Mouse (Mus musculus) gastrocnemius, postnatal 25 days (tissue): ENCODE data around the gene Rnasek. TPM values are rescaled to one million over a fixed set of nuclear protein-coding genes. Genes with fewer than 3 reads are reported as not detected.

Experiments used
- DNase-seq: peaks from one replicate; pipeline ENCODE4 v3.0.0; 2022
- microRNA-seq, 2 experiments: library from miRNA; unstranded; fragments of <30 nt; microRNA quantifications; one replicate each; pipeline ENCODE4 v1.2.0; 2021; ENCODE audit warnings: borderline replicate concordance in 2 of 2
- total RNA-seq, 2 experiments: library from RNA; stranded (reverse); gene quantifications; 1 replicate in 1 of 2; 2 replicates in 1 of 2; pipeline ENCODE4 v1.2.3; 2021

Rnasek gene
- total RNA-seq, 2 experiments from 2014 or later = 96.1 to 126 TPM

- no peak for DNase-seq
Observed at GRCm38 (mm10) chr11:70189319-70190134, 50.1 kb downstream of the Rnasek start.

Small RNA genes lying within 50 kb of the gene (microRNA-seq; reads per million reads assigned to microRNA genes)
- gene Mir195a = 2,979 to 4,297 reads per million in 2 experiments
- gene Mir497 = 0 reads per million in 2 experiments
- gene Mir497b = 0 reads per million in 2 experiments

Other genes starting within 250 kb of the Rnasek start
- 100 to 1,000 TPM; 148 to 170 TPM for gene Gabarap, start 248.7 kb downstream of the Rnasek start, total RNA-seq
- 10 to 100 TPM; 15.0 to 16.1 TPM for gene Phf23, start 244.1 kb downstream of the Rnasek start, total RNA-seq
- 1 to 10 TPM; 3.7 to 4.1 TPM for gene Dvl2, start 239.2 kb downstream of the Rnasek start, total RNA-seq
- gene Acadvl, start 224.4 kb downstream of the Rnasek start, total RNA-seq = 100 to 1,000 TPM; 342 to 380 TPM
- 1 to 10 TPM; 5.6 to 6.9 TPM for gene Dlg4, start 222.9 kb downstream of the Rnasek start, total RNA-seq
- gene Asgr1, start 185.8 kb downstream of the Rnasek start, total RNA-seq = not detected
- gene Asgr2, start 147.2 kb downstream of the Rnasek start, total RNA-seq = not detected
- 1 to 10 TPM; 2.5 to 3.6 TPM for gene Mgl2, start 109.5 kb downstream of the Rnasek start, total RNA-seq
- gene Clec10a, start 83.6 kb downstream of the Rnasek start, total RNA-seq = 1 to 10 TPM; 1.3 to 4.3 TPM
- not detected for gene Slc16a11, start 27.1 kb downstream of the Rnasek start, total RNA-seq
- gene Slc16a13, start 18.8 kb downstream of the Rnasek start, total RNA-seq = under 1 TPM; 0.10 to 0.88 TPM
- gene Bcl6b, start 10.0 kb downstream of the Rnasek start, total RNA-seq = 1 to 10 TPM; 4.1 to 6.2 TPM
- 10 to 100 TPM; 26.9 to 36.2 TPM for gene 0610010K14Rik, start 1.9 kb downstream of the Rnasek start, total RNA-seq
- gene Gm21988, start within 50 bp of the Rnasek start, total RNA-seq = 1 to 10 TPM; 2.4 to 3.0 TPM
- under 1 TPM; 0.67 to 0.80 TPM for gene Alox12, start 15.5 kb upstream of the Rnasek start, total RNA-seq
- gene Alox12e, start 82.8 kb upstream of the Rnasek start, total RNA-seq = not detected
- under 1 TPM in 1 of 2 experiments, not detected in 1; 0.91 TPM for gene Alox15, start 112.2 kb upstream of the Rnasek start, total RNA-seq
- 10 to 100 TPM; 15.5 to 18.5 TPM for gene Pelp1, start 170.2 kb upstream of the Rnasek start, total RNA-seq
- 1 to 10 TPM; 7.5 to 9.0 TPM for gene Arrb2, start 192.8 kb upstream of the Rnasek start, total RNA-seq
- 1 to 10 TPM; 5.6 to 6.2 TPM for gene Med11, start 212.1 kb upstream of the Rnasek start, total RNA-seq
- under 1 TPM; 0.38 to 0.97 TPM for gene Zmynd15, start 219.6 kb upstream of the Rnasek start, total RNA-seq
- 1 to 10 TPM; 1.3 to 2.0 TPM for gene Cxcl16, start 220.1 kb upstream of the Rnasek start, total RNA-seq